Mouse (Mus musculus): ENCODE measurements around the gene Mettl5.

Mettl5 gene

DNA sequence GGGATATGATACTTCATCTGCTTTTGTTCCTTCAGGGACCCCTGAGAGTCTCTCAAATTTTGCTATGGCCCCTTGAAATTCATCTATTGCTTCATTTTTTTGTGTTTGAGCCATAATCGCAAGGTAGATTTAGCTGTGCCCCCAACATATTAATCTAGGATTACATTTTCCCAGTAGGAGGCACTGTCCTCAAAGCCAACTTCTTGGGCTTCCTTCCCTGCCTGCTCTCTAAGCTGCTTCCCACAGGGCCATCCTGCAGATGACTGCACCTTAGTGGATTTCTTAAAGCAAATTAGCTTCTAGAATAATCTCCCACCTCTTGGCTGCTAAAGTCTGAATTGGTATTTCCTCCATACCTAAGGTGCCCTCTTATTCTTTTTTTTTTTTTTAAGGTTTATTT is 27.5 kb downstream of the Mettl5 start:
- no peak for DNase-seq (ENCODE audit: low read depth, low spot score)

DNA sequence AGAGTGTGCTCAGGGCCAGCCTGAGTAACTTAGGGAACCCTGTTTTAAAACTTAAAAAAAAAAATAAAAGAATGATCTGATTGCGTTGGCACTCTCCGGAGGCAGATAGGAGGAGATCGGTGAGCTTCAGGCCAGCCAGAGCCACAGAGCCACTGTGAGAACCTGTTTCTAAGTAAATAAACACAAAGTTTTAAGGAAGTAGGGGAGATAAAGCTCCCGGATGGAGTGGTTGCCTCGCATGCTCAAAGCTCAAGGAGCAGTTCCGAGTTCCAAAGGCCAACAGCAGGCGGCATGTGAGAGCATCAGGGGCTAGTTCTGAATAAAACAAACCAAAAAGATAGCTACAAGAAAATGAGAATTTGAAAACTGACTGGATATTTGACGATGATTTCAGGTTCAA is 29.0 kb downstream of the Mettl5 start:
- DNase-seq (ENCODE audit: low read depth, low spot score) = no peak

GRCm38 (mm10) chr2:69851427-69852058 is 33.9 kb downstream of the Mettl5 start:
- no peak for DNase-seq (ENCODE audit: low read depth, low spot score)

DNA sequence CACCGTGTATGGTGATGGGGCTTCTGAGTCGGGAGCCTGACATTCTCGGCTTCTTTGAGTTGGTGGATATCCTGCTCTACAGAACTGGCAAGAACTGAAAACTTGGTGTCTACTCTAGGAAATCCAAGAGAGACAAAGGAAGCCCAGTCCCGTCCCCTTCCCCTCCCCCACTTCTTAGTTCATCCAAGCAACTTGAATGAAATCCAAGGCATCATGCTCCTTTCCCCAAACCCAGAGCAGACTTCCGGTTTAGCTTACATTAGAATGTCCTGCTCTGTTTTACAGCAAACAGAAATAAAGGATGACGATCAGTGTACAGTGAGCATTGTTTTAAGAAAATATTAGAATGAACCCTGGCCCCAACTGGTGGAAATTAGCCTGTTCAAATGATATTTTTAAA is 36.2 kb downstream of the Mettl5 start:
- DNase-seq (ENCODE audit: low read depth, low spot score) = no peak

- DNase-seq (ENCODE audit: low read depth, low spot score) = no peak
Observed at GRCm38 (mm10) chr2:69840261-69840660, 45.2 kb downstream of the Mettl5 start.

- DNase-seq (ENCODE audit: low read depth, low spot score) = no peak
Observed at GRCm38 (mm10) chr2:69838707-69839106, 46.7 kb downstream of the Mettl5 start.

- DNase-seq (ENCODE audit: low read depth, low spot score) = no peak
Observed at GRCm38 (mm10) chr2:69837996-69838395, 47.4 kb downstream of the Mettl5 start.

GRCm38 (mm10) chr2:69837244-69837967 is 48.0 kb downstream of the Mettl5 start:
- no peak for DNase-seq (ENCODE audit: low read depth, low spot score)

- no peak for DNase-seq (ENCODE audit: low read depth, low spot score)
Observed at GRCm38 (mm10) chr2:69830116-69830515, 55.3 kb downstream of the Mettl5 start.

DNA sequence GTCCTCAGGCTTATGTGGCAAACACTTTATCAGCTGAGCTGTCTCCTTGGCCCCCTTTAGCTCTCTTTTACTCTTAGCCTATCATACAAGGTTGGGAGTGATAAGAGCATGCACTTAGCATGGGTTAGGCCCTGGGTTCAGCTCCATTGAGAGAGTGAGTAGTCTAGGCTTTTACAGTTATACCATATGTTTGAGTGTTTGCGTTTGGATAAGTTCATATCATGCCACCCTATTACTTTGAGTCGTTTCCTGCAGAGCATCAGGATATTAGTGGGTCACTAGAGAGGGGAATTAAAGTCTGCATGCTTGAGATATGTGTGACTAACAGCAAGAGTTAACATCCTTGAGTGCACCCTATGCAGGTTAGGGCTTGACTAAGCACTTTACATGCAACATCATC is 55.7 kb downstream of the Mettl5 start:
- no peak for DNase-seq (ENCODE audit: low read depth, low spot score)

DNA sequence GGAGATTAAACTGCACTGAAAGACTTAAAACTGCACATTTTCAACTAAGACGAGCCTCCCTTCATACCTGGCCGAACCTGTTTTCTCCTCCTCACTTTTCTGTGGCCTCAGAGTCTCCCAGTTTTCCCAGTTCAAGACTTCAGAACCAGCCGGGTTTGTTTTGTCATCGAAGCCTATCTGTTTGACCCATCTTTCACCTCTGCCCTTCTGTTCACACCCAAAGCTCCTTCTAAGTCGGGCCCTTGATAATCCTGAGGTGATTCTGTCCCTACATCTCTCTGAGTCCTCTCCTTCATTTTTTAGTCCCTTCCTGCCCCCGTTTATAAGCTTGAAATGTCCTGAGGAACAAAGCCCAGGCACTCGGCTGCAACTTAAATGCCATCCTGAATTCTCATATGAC is 57.4 kb downstream of the Mettl5 start:
- DNase-seq (ENCODE audit: low read depth, low spot score) = no peak

GRCm38 (mm10) chr2:69826380-69826779 is 59.0 kb downstream of the Mettl5 start:
- no peak for DNase-seq (ENCODE audit: low read depth, low spot score)

- no peak for DNase-seq (ENCODE audit: low read depth, low spot score)
Observed at GRCm38 (mm10) chr2:69825898-69826297, 59.5 kb downstream of the Mettl5 start.

- DNase-seq (ENCODE audit: low read depth, low spot score) = no peak
Observed at GRCm38 (mm10) chr2:69823129-69823677, 62.2 kb downstream of the Mettl5 start.

DNA sequence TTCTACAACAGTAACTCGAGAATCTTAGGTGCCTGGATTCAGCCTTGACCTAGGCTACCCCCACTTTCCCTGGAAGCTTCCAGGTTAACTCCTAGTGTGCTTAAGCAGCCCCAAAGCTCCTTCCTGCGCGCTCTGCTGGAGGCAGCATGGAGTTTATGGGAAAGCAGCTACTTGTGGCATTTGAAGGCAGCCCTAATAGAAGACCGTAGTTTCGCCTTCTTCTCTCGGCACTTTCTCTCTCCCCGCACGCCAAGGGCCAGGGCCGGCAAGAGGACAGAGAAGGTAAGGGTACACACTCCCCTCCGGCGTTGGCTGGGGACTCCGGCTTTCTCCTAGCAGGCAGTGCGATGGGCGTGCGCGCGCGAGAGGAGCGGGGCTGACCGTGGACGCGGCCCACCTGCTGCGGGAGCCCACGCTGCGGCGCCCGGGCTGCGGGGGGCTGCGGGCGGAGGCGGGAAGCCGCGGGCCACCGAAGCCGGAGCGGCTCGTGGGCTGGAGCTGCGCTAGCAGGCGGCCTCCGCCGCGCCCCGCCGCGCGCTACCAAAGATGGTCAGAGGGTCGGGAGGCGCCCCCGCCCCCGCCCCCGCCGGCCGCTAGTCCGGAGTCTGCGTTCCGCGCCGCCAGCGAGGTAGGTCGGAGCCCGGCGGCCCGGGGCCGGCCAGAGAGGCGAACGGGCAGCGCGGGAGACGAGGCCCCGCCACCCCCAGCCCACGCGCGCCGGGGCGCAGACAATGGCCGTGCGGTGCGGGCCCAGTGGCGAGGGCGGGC is 62.9 kb downstream of the Mettl5 start:
- no peak for DNase-seq (ENCODE audit: low read depth, low spot score)

DNA sequence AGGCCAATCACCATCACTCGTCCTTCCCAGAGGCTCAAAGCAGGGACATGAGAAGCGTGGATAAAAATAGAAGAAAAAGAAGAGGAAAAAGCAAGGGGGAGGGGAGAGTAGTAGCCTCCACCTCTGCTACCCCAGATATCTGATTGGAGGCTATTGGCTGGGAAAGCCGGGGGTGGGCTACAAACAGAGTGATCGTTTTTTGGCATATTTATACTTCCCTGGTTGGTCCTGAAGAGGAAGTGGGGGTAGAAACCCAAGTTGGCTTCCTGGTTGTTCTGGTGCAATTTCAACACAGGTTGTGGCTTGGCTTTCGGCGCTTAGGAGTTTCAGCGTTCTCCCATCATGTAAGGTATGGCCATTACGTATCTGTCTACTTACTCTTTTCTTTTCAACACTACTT is 63.7 kb downstream of the Mettl5 start, which contains the start of gene Klhl23:
Klhl23 (plus strand) TSS at position 234 of the 400 bp plus-strand sequence.
- DNase-seq (ENCODE audit: low read depth, low spot score) = no peak

Measured in telencephalon, adult 2 months (tissue).